Mouse (Mus musculus) adrenal gland, adult 8-10 months (tissue): ENCODE data around the gene Nkx2-3. TPM values are rescaled to one million over a fixed set of nuclear protein-coding genes. Genes with fewer than 3 reads are reported as not detected.

Experiments
- DNase-seq: peaks from one replicate; pipeline ENCODE4 v3.0.0; 2022
- total RNA-seq, 4 experiments: library from RNA; stranded (reverse); gene quantifications; 2 replicates each; pipeline ENCODE4 v1.2.4; 2022

Nkx2-3 gene
- total RNA-seq, 4 experiments from 2014 or later: not detected

GRCm38 (mm10) chr19:43605666-43606551 is 6.2 kb upstream of the Nkx2-3 start:
- DNase-seq: no peak

- no peak for DNase-seq
Measured at GRCm38 (mm10) chr19:43606552-43607530, 5.3 kb upstream of the Nkx2-3 start.

- no peak for DNase-seq
Measured at GRCm38 (mm10) chr19:43607842-43608680, 4.1 kb upstream of the Nkx2-3 start.

GRCm38 (mm10) chr19:43608711-43609457 is 3.2 kb upstream of the Nkx2-3 start:
- DNase-seq: no peak

- no peak for DNase-seq
Measured at GRCm38 (mm10) chr19:43609458-43610330, 2.4 kb upstream of the Nkx2-3 start.

DNA sequence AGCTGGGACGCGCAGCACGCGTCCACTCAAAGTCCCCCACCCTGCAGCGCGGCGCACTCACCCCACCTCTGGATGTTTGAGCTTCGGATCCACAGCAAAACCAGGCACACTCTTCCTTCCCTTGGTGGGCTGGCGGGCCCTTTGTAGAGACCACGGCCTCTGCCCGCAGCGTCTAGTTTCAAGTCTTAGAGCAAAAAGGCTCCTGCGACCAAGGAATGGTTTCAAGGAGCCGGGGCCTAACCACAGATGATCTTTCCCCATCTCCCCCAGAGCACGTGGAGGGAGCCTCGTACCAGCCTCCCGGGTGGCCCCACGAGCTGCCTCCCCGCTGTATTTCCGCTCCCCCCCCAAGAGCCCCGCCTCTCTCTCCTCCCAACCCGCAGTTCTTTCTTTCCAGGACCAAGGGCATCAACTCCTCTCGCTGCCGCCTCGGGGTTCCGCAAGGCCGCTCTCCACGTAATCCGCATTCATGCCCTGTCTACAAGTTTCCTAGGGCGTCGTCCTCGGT is 1.7 kb upstream of the Nkx2-3 start:
- no peak for DNase-seq

GRCm38 (mm10) chr19:43611110-43611509 is 1.0 kb upstream of the Nkx2-3 start:
- no peak for DNase-seq

DNA sequence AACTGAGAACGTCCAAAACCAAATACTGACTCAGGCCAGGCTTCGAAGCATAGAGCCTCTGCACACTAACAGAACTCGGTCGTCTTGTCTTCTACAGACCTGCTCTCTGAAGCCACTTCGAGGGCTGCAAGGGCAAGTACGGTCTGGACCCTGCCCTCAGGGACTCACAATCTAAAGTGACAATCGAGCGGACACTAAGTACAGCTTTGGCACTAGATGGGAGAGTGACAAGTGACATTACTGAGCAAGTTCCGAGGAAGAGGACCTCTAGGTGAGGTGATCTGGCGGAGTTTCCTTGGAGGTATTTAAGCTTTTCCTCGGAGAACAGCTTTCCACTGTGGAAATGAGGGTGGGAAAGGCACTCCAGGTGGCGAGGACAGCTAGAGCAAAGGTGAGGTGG is 564 bp upstream of the Nkx2-3 start:
- no peak for DNase-seq

- no peak for DNase-seq
Measured at GRCm38 (mm10) chr19:43612501-43612971, 411 bp downstream of the Nkx2-3 start.

DNA sequence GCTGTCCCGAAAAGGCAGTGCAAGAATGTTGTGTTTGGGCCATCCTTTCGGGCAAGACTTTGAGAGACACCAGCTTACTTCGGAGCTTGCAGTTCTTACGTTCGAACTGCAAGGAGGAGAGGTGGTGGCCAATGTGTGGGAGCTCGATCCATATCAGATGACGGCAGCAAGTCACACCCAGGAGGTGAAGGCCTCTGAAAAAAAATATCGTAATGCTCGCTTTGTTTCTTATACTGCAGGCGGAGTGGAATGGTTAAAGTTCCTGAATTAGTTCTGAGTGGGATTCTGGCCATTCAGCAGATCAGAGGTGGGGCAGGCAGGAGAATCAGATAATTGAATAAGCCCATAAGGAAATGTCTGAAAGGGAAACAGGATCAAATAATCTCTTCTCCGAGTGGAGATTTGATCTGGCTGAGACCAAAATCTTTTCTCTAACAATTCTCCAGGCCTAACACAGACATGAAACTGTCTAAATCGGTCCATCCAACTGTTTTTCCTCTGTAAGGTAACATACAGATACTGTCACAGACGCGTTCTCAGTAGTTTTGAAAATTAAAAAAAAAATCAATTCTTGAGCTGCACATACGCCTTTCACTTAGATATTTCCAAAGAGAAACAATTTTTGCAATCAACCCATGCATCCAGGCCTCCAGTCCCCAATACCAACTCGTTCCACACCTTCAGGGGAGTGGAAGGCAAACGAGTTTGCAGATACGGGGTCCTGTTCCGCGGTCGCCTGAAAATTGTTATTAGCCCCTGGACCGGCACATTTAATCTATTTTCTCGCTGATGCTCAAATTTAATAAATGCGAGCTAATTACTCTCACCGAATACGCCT is 1.4 kb downstream of the Nkx2-3 start:
- no peak for DNase-seq

GRCm38 (mm10) chr19:43614341-43615073 is 2.4 kb downstream of the Nkx2-3 start:
- no peak for DNase-seq

GRCm38 (mm10) chr19:43615074-43615445 is 2.9 kb downstream of the Nkx2-3 start:
- DNase-seq: no peak

GRCm38 (mm10) chr19:43615571-43616414 is 3.7 kb downstream of the Nkx2-3 start:
- no peak for DNase-seq

DNA sequence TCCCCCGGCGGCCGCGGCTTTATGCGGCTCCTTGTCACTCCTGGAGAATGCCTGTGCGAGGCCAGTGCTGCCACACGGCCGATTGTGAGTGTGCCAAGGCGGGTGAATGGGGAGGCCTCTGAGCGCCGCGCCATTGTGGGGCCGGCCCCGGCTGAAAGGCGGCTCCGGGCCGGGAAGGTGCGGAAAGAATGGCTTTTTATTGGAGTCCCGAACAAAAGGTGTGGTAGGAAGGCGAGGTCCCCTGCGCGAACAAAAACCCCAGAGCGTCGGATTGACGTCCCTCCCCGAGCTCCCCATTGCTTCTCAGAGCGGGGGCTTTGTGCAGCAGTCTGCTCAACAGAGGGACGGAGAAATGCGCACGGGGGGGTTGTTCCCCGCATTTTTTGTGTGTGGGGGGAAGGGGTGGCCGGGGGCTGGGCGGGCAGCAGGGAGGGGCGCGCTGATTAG is 4.3 kb downstream of the Nkx2-3 start:
- DNase-seq: no peak

DNA sequence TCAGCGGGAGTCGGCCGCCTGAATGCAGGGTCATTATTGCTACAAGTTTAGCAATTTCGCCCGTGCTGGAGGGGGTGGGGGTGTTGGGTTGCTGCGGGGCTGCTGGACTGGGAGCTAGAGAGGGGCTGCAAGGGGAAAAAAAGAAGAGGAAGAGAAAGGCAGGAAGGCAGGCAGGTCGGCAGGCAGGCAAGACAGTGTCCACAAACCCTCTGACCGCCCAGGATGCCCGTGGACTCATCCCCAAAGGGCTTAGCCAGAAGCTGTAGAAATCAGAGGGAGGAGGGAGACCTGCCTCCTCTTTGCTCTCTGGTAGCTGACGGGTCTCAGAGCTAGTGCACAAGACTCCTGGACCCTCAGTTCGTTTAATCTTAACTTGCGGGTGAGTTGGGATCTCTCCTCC is 4.8 kb downstream of the Nkx2-3 start:
- no peak for DNase-seq

- no peak for DNase-seq
Measured at GRCm38 (mm10) chr19:43617761-43618349, 5.7 kb downstream of the Nkx2-3 start.

DNA sequence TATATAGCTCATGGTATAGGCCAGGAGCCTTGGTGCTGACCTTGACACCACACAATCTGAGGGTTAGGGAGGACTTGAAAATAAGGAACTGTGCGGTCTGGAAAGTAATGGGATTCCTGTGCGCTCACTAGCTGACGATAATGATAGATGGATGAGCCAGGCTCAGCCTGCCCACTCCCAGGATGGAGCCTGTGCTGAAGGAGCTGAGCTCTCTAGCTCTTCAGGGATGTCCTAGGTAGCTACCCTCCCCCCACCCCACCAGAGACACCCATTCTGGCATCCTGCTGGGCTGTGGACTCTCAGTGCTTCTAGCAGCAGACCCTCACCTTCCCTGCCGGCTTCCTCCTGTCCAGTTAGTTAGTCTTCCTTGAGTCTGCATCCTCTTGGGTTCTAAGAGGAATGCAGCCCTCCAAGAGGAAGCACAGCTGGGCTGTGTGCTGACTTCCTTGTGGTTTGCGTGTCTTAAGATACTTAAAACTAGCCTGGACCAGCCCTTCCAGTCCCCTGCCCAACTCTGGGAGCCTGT is 6.4 kb downstream of the Nkx2-3 start:
- no peak for DNase-seq
